27 mouse cellular contexts compared by ENCODE assay signal in the genomic region with DNA sequence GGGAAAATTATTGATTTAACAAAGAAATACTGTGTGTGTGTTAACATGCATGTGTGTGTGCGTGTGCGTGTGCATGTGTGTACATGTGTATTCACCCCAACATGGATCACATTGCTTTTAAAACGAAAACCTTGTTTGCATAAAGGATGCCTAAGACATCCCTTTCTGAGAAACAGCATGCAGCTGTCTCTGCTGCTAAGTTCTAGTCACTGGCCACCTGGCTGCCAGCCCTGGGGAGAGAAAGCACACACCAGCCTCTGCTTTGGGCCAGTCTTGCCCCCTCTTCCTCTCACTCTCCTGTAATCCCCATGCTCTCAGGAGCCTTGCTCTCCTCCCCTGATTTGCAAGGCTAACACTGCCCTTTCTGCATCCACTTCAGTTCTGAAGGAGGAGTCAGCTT. TPM values are rescaled to one million over a fixed set of nuclear protein-coding genes. Genes with fewer than 3 reads are reported as not detected.
DNase-seq lines count a peak whose midpoint lies in the region; ATAC-seq and TF ChIP-seq lines count a peak whose summit lies in the region.
"Had no signal": no experiment of that assay in that cellular context is flagged by ENCODE, and none has a peak within 500 bp of the region (broad histone marks: within the 10 kb centered on the region; RNA-seq: fewer than 3 reads in every experiment).

No protein-coding gene starts in this region.

- TF ChIP-seq CTCF in liver, postnatal 0 days (IDR thresholded peaks at IDR 0.05; ENCODE audit: low read depth), result no peak
- no peak for TF ChIP-seq CTCF in bone marrow, adult 2 months (IDR thresholded peaks at IDR 0.05; ENCODE audit: control insufficient read depth, insufficient read depth, low read length)
- no peak for TF ChIP-seq CTCF in thymus, adult 2 months (IDR thresholded peaks at IDR 0.05; ENCODE audit: borderline replicate concordance, control insufficient read depth, extremely low read depth, insufficient read depth, low read length, poor library complexity)
- TF ChIP-seq CTCF in midbrain, postnatal 0 days (IDR thresholded peaks at IDR 0.05), result no peak

- H3K36me3 ChIP-seq in liver, postnatal 0 days (replicated peaks; ENCODE audit: insufficient read depth, low read length), result no peaks in the 10 kb centered on the region
- H3K36me3 ChIP-seq in thymus, adult 2 months (ENCODE audit: control insufficient read depth, insufficient read depth, low read length), result no peaks in the 10 kb centered on the region
- H3K36me3 ChIP-seq in midbrain, postnatal 0 days (ENCODE audit: insufficient read depth, low read length), result no peaks in the 10 kb centered on the region
- no peaks in the 10 kb centered on the region for H3K36me3 ChIP-seq in forebrain, embryonic 11.5 days (ENCODE audit: control insufficient read depth, insufficient read depth, low read length)
- H3K36me3 ChIP-seq: embryonic facial prominence, embryonic 13.5 days; heart, embryonic 13.5 days; hindbrain, embryonic 15.5 days had no signal

- H3K27ac ChIP-seq in liver, postnatal 0 days (ENCODE audit: low read depth), result no peak overlapping the region; the same call in 1 of the 2 replicates
- peak overlapping the region; percentile 22; the same call in 1 of the 2 replicates for H3K27ac ChIP-seq in bone marrow, adult 2 months (ENCODE audit: control insufficient read depth, insufficient read depth, low read depth, low read length, poor library complexity)
- H3K27ac ChIP-seq in thymus, adult 2 months (ENCODE audit: control insufficient read depth, insufficient read depth, low read length), result peak overlapping the region; percentile 62; the same call in 1 of the 2 replicates
- no peak overlapping the region for H3K27ac ChIP-seq in midbrain, postnatal 0 days (ENCODE audit: low read depth, low read length)
- no peak overlapping the region for H3K27ac ChIP-seq in forebrain, embryonic 11.5 days (ENCODE audit: low read depth, low read length)
- H3K27ac ChIP-seq: embryonic facial prominence, embryonic 13.5 days; forebrain, embryonic 13.5 days; gastrocnemius, adult 2 months; heart, embryonic 13.5 days; hindbrain, embryonic 15.5 days had no signal

- no peak overlapping the region for H3K4me2 ChIP-seq in liver, postnatal 0 days (ENCODE audit: low read depth, low read length)
- H3K4me2 ChIP-seq in midbrain, postnatal 0 days (ENCODE audit: low read depth, low read length, poor library complexity, severe bottlenecking), result no peak overlapping the region
- no peak overlapping the region for H3K4me2 ChIP-seq in forebrain, embryonic 11.5 days (ENCODE audit: low read depth, low read length, severe bottlenecking)
- H3K4me2 ChIP-seq: embryonic facial prominence, embryonic 13.5 days; forebrain, embryonic 13.5 days; heart, embryonic 13.5 days; hindbrain, embryonic 15.5 days had no signal

- no peak overlapping the region for H3K4me3 ChIP-seq in liver, postnatal 0 days (ENCODE audit: low read depth, low read length)
- H3K4me3 ChIP-seq in bone marrow, adult 2 months (replicated peaks; ENCODE audit: control insufficient read depth, low read depth, low read length), result no peak overlapping the region
- no peak overlapping the region for H3K4me3 ChIP-seq in thymus, adult 2 months (ENCODE audit: control insufficient read depth, insufficient read depth, low read length)
- no peak overlapping the region for H3K4me3 ChIP-seq in midbrain, postnatal 0 days (ENCODE audit: low read depth, low read length)
- H3K4me3 ChIP-seq in forebrain, embryonic 11.5 days (ENCODE audit: low read depth, low read length), result no peak overlapping the region
- H3K4me3 ChIP-seq: embryonic facial prominence, embryonic 13.5 days; forebrain, embryonic 13.5 days; gastrocnemius, adult 2 months; heart, embryonic 13.5 days; hindbrain, embryonic 15.5 days had no signal

- H3K27me3 ChIP-seq in liver, postnatal 0 days (ENCODE audit: insufficient read depth, low read length), result no peaks in the 10 kb centered on the region
- H3K27me3 ChIP-seq in thymus, adult 2 months (ENCODE audit: control insufficient read depth, insufficient read depth, low read length), result no peaks in the 10 kb centered on the region
- H3K27me3 ChIP-seq in midbrain, postnatal 0 days (ENCODE audit: insufficient read depth, low read length), result no peaks in the 10 kb centered on the region
- no peaks in the 10 kb centered on the region for H3K27me3 ChIP-seq in forebrain, embryonic 11.5 days (ENCODE audit: control insufficient read depth, insufficient read depth, low read length)
- H3K27me3 ChIP-seq: embryonic facial prominence, embryonic 13.5 days; forebrain, embryonic 13.5 days; heart, embryonic 13.5 days; hindbrain, embryonic 15.5 days had no signal

- ATAC-seq in liver, postnatal 0 days, result peak; percentile 30; the same call in 1 of the 2 replicates
- no peak for ATAC-seq in midbrain, postnatal 0 days (ENCODE audit: low FRiP score)
- ATAC-seq in forebrain, embryonic 11.5 days (replicated peaks; ENCODE audit: low FRiP score), result no peak
- ATAC-seq: activated CD4-positive, CD25-positive, alpha-beta regulatory T cell, adult 4 months; forebrain, embryonic 13.5 days; forebrain, postnatal 0 days; inflammation-experienced regulatory T-cells, adult 6 months; Patski had no signal

- no peak overlapping the region for H3K9ac ChIP-seq in liver, postnatal 0 days (replicated peaks)
- H3K9ac ChIP-seq in midbrain, postnatal 0 days (replicated peaks; ENCODE audit: low read length, poor library complexity, severe bottlenecking), result no peak overlapping the region
- H3K9ac ChIP-seq in forebrain, embryonic 11.5 days (ENCODE audit: low read length), result no peak overlapping the region
- H3K9ac ChIP-seq: embryonic facial prominence, embryonic 13.5 days; forebrain, embryonic 13.5 days; forebrain, postnatal 0 days; heart, embryonic 13.5 days; hindbrain, embryonic 15.5 days had no signal

- no peaks in the 10 kb centered on the region for H3K9me3 ChIP-seq in liver, postnatal 0 days (ENCODE audit: low read length)
- no peaks in the 10 kb centered on the region for H3K9me3 ChIP-seq in midbrain, postnatal 0 days (ENCODE audit: low read length)
- H3K9me3 ChIP-seq in forebrain, embryonic 11.5 days (ENCODE audit: control insufficient read depth, low read length), result no peaks in the 10 kb centered on the region
- H3K9me3 ChIP-seq: embryonic facial prominence, embryonic 13.5 days; forebrain, embryonic 13.5 days; heart, embryonic 13.5 days; hindbrain, embryonic 15.5 days had no signal

- no peak for TF ChIP-seq POLR2A in bone marrow, adult 2 months (IDR thresholded peaks at IDR 0.05; ENCODE audit: borderline replicate concordance, control insufficient read depth, low read depth, low read length)
- TF ChIP-seq POLR2A in thymus, adult 2 months (IDR thresholded peaks at IDR 0.05; ENCODE audit: control insufficient read depth, extremely low read depth, insufficient read depth, low read length, poor library complexity), result no peak

- 78% methylated on average over 3 of the region's 3 CpGs for WGBS in liver, postnatal 0 days (ENCODE audit: insufficient replicate concordance)
- 73% methylated on average over 3 of the region's 3 CpGs for WGBS in bone marrow, adult 2 months
- WGBS in thymus, adult 2 months, result 79% methylated on average over 3 of the region's 3 CpGs
- 88% methylated on average over 3 of the region's 3 CpGs for whole genome bisulfite sequencing in midbrain, postnatal 0 days
- WGBS in forebrain, embryonic 11.5 days, result 84% methylated on average over 3 of the region's 3 CpGs

- no peak for DNase-seq in liver, postnatal 0 days
- DNase-seq in liver, result no peak
- no peak for DNase-seq in thymus, adult 2 months
- peak; percentile 59 for DNase-seq in thymus, postnatal 4 days
- no peak for DNase-seq in midbrain, postnatal 0 days (ENCODE audit: low spot score)
- DNase-seq in forebrain, embryonic 11.5 days (ENCODE audit: low spot score), result no peak
- DNase-seq in adrenal gland, postnatal 10 days, result no peak
- DNase-seq: adrenal gland, adult 2 months; adrenal gland, postnatal 36 days; cerebellum, adult 11 months; cerebellum, adult 9-10 months; cerebellum, postnatal 25 days; forebrain, postnatal 0 days; gastrocnemius, adult 2 months; gastrocnemius, postnatal 25 days; heart, postnatal 36 days had no signal

- no peak for TF ChIP-seq EP300 in liver, postnatal 0 days (IDR thresholded peaks at IDR 0.05; ENCODE audit: low read depth)

- H3K4me1 ChIP-seq in liver, postnatal 0 days (ENCODE audit: insufficient read depth), result no peaks in the 10 kb centered on the region
- H3K4me1 ChIP-seq in bone marrow, adult 2 months (ENCODE audit: control insufficient read depth, insufficient read depth, low read length), result peaks cover 1% of the 10 kb centered on the region
- peaks cover 64% of the 10 kb centered on the region for H3K4me1 ChIP-seq in thymus, adult 2 months (replicated peaks; ENCODE audit: control insufficient read depth, insufficient read depth, low read length)
- H3K4me1 ChIP-seq in midbrain, postnatal 0 days (ENCODE audit: insufficient read depth, low read length), result no peaks in the 10 kb centered on the region
- H3K4me1 ChIP-seq in forebrain, embryonic 11.5 days (replicated peaks; ENCODE audit: control insufficient read depth, insufficient read depth, low read length), result no peaks in the 10 kb centered on the region
- H3K4me1 ChIP-seq: forebrain, embryonic 13.5 days; heart, embryonic 13.5 days; hindbrain, embryonic 15.5 days had no signal

RNA-seq across cellular contexts. Expression of a gene that starts 1.7 kb away (rescaled TPM):
- polyA plus RNA-seq in liver, postnatal 0 days (2015; fragmentation: Nextera tagmentation; extraction: Ambion mirVana), result 1.8 and 2.5 TPM in 2 replicates
- 10.9 and 29.0 TPM in 2 replicates for polyA plus RNA-seq in bone marrow, adult 2 months (2011; ENCODE audit: insufficient read depth, insufficient read length, low replicate concordance, missing spikeins)
- polyA plus RNA-seq in thymus, adult 2 months (2012; rRNA removed), result 97.5 and 117 TPM in 2 replicates
- total RNA-seq in midbrain, postnatal 0 days (2014; rRNA removed), result not detected in 2 replicates
- polyA plus RNA-seq in midbrain, postnatal 0 days (2015; fragmentation: Nextera tagmentation; extraction: Ambion mirVana), result 0.21 and 0.22 TPM in 2 replicates
- not detected in 2 replicates for polyA plus RNA-seq in forebrain, embryonic 11.5 days (2014; fragmentation: Nextera tagmentation; extraction: Ambion mirVana)
- 1 to 10 TPM; 4.7 to 5.4 TPM for total RNA-seq in adrenal gland, postnatal 10 days (2021)
- total RNA-seq: forebrain, postnatal 0 days; gastrocnemius, adult 2 months; granulocyte monocyte progenitor cell, adult 5-6 weeks had no signal
- polyA plus RNA-seq: brain, embryonic 14.5 days; embryonic facial prominence, embryonic 13.5 days; forebrain, embryonic 13.5 days; heart, embryonic 13.5 days; heart, postnatal 0 days; hindbrain, embryonic 15.5 days; Patski had no signal

Comparison
In these comparisons a context has a peak if more than half of its experiments do, and no peak if none do; other contexts are left out.
1. H3K27ac ChIP-seq: peak in bone marrow, adult 2 months (single experiment) and thymus, adult 2 months (single experiment); none in liver, postnatal 0 days (single experiment), midbrain, postnatal 0 days (single experiment) and forebrain, embryonic 11.5 days (single experiment).